Mouse (Mus musculus): ENCODE data around the gene Ubxn10.

DNA sequence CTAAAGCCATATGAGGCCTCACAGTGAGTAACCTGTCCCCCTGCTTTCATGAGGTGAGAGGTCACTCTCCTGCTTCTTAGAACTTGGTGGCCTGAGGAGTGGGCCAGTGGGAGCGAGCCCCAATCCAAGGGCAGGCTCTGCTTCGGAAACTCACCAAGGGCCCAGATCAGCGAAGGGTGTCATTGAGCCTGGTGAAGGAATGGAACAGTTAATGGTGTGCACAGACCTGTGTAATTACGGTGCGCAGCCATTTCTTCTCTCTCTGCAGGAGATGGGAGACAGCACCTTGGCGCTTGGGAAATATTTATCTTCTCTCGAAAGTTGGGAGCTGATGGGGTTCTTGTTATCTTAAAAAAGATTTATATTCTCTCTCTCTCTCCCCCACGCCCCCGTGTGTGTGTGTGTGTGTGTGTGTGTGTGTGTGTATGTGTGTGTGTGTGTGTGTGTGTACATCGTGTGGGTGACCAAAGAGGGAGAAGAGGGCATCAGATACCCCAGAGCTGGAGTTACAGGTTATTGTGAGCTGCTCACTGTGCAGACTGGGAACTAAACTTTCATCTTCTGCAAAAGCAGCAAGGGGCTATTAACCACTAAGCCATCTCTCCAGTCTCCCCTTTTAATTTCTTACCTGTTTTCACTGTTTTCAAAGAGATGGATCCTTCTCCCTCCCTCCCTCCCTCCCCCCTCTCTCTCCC, 39.7 kb downstream of the Ubxn10 start:
- TF ChIP-seq CTCF (IDR thresholded peaks at IDR 0.05; ENCODE audit: low read depth, low read length) (no peak), EP300 (IDR thresholded peaks at IDR 0.05; ENCODE audit: insufficient read depth, low read depth, low read length) (no peak), POLR2A (IDR thresholded peaks at IDR 0.05; ENCODE audit: insufficient read depth, low read length) (no peak)

Measured in ES-Bruce4 (cell line).